Mouse (Mus musculus) cerebellum, adult 2 months (tissue): ENCODE results near the gene Prr30.

Experiments used
- CTCF ChIP-seq: fragments of 200-500 bp; IDR thresholded peaks from 2 replicates; pipeline ENCODE4 v1.5.1; 2011; ENCODE audit warnings: low read depth, mild to moderate bottlenecking, control low read depth, low read length, moderate library complexity, borderline replicate concordance; ENCODE audit not compliant: insufficient read depth
- POLR2A ChIP-seq: fragments of 200-500 bp; IDR thresholded peaks from 2 replicates; pipeline ENCODE4 v1.6.1; 2011; ENCODE audit warnings: low read length, control low read depth, borderline replicate concordance; ENCODE audit not compliant: insufficient read depth

GRCm38 (mm10) chr14:101172258-101172657 is 27.9 kb downstream of the Prr30 start:
- no peak for TF ChIP-seq CTCF
- TF ChIP-seq POLR2A, result no peak
